In genomic region chr9:124111997-124112396, GRCm38 (mm10) we compare ENCODE assay signal across 23 mouse cellular contexts. TPM values are rescaled to one million over a fixed set of nuclear protein-coding genes. Genes with fewer than 3 reads are reported as not detected.
DNase-seq lines count a peak whose midpoint lies in the region; ATAC-seq and TF ChIP-seq lines count a peak whose summit lies in the region.
"Had no signal": no experiment of that assay in that cellular context is flagged by ENCODE, and none has a peak within 500 bp of the region (broad histone marks: within the 10 kb centered on the region; RNA-seq: fewer than 3 reads in every experiment).

No protein-coding gene starts in this region.

- H3K27me3 ChIP-seq in liver, embryonic 12.5 days (replicated peaks): no peaks in the 10 kb centered on the region
- no peaks in the 10 kb centered on the region for H3K27me3 ChIP-seq in liver, postnatal 0 days (ENCODE audit: insufficient read depth, low read length)
- no peaks in the 10 kb centered on the region for H3K27me3 ChIP-seq in liver, embryonic 14.5 days (ENCODE audit: control insufficient read depth, insufficient read depth, low read length)
- H3K27me3 ChIP-seq in liver, embryonic 11.5 days (replicated peaks; ENCODE audit: control insufficient read depth, insufficient read depth, low read length): no peaks in the 10 kb centered on the region
- H3K27me3 ChIP-seq in neural tube, embryonic 15.5 days (replicated peaks): no peaks in the 10 kb centered on the region
- H3K27me3 ChIP-seq: embryonic facial prominence, embryonic 12.5 days; forebrain, embryonic 13.5 days; forebrain, embryonic 15.5 days had no signal

- H3K4me3 ChIP-seq in liver, embryonic 12.5 days: no peak overlapping the region
- no peak overlapping the region for H3K4me3 ChIP-seq in liver, postnatal 0 days (ENCODE audit: low read depth, low read length)
- no peak overlapping the region for H3K4me3 ChIP-seq in liver, embryonic 14.5 days (ENCODE audit: insufficient read depth in 1 of 2, low read depth in 2 of 2, low read length in 2 of 2)
- H3K4me3 ChIP-seq in liver, embryonic 11.5 days (ENCODE audit: low read depth, low read length): no peak overlapping the region
- no peak overlapping the region for H3K4me3 ChIP-seq in neural tube, embryonic 15.5 days (replicated peaks)
- H3K4me3 ChIP-seq: embryonic facial prominence, embryonic 10.5 days; embryonic facial prominence, embryonic 12.5 days; forebrain, embryonic 13.5 days; forebrain, embryonic 15.5 days had no signal

- H3K9ac ChIP-seq in liver, embryonic 12.5 days: no peak overlapping the region
- no peak overlapping the region for H3K9ac ChIP-seq in liver, postnatal 0 days (replicated peaks)
- no peak overlapping the region for H3K9ac ChIP-seq in liver, embryonic 14.5 days (replicated peaks)
- H3K9ac ChIP-seq in liver, embryonic 11.5 days (ENCODE audit: low read depth, low read length): no peak overlapping the region
- H3K9ac ChIP-seq in neural tube, embryonic 15.5 days (replicated peaks): no peak overlapping the region
- H3K9ac ChIP-seq: embryonic facial prominence, embryonic 12.5 days; forebrain, embryonic 13.5 days; forebrain, embryonic 15.5 days; forebrain, postnatal 0 days had no signal

- peaks cover 52% of the 10 kb centered on the region for H3K4me1 ChIP-seq in liver, embryonic 12.5 days
- peaks cover 10% of the 10 kb centered on the region; the same call in 1 of the 2 replicates for H3K4me1 ChIP-seq in liver, postnatal 0 days (ENCODE audit: insufficient read depth)
- H3K4me1 ChIP-seq in liver, embryonic 14.5 days (replicated peaks; ENCODE audit: control insufficient read depth in 2 of 2, insufficient read depth in 2 of 2, low read length in 1 of 2): peaks cover 24 to 33% of the 10 kb centered on the region in 2 experiments
- H3K4me1 ChIP-seq in liver, embryonic 11.5 days (replicated peaks; ENCODE audit: control insufficient read depth, insufficient read depth, low read length): peaks cover 14% of the 10 kb centered on the region
- no peaks in the 10 kb centered on the region for H3K4me1 ChIP-seq in neural tube, embryonic 15.5 days
- H3K4me1 ChIP-seq: embryonic facial prominence, embryonic 10.5 days; embryonic facial prominence, embryonic 12.5 days; forebrain, embryonic 13.5 days; forebrain, embryonic 15.5 days had no signal

- H3K4me2 ChIP-seq in liver, embryonic 12.5 days: no peak overlapping the region
- no peak overlapping the region for H3K4me2 ChIP-seq in liver, postnatal 0 days (ENCODE audit: low read depth, low read length)
- no peak overlapping the region for H3K4me2 ChIP-seq in liver, embryonic 14.5 days (ENCODE audit: low read depth)
- H3K4me2 ChIP-seq in liver, embryonic 11.5 days: no peak overlapping the region
- no peak overlapping the region for H3K4me2 ChIP-seq in neural tube, embryonic 15.5 days
- H3K4me2 ChIP-seq: embryonic facial prominence, embryonic 12.5 days; forebrain, embryonic 13.5 days; forebrain, embryonic 15.5 days had no signal

- H3K36me3 ChIP-seq in liver, embryonic 12.5 days: no peaks in the 10 kb centered on the region
- no peaks in the 10 kb centered on the region for H3K36me3 ChIP-seq in liver, postnatal 0 days (replicated peaks; ENCODE audit: insufficient read depth, low read length)
- no peaks in the 10 kb centered on the region for H3K36me3 ChIP-seq in liver, embryonic 14.5 days (replicated peaks; ENCODE audit: control insufficient read depth, insufficient read depth, low read depth)
- H3K36me3 ChIP-seq in liver, embryonic 11.5 days (ENCODE audit: control insufficient read depth, insufficient read depth, low read length): no peaks in the 10 kb centered on the region
- H3K36me3 ChIP-seq in neural tube, embryonic 15.5 days: no peaks in the 10 kb centered on the region
- H3K36me3 ChIP-seq: embryonic facial prominence, embryonic 10.5 days; embryonic facial prominence, embryonic 12.5 days; forebrain, embryonic 15.5 days had no signal

- 43% methylated on average over 1 of the region's 1 CpGs for WGBS in liver, embryonic 12.5 days (ENCODE audit: insufficient replicate concordance)
- 55% methylated on average over 1 of the region's 1 CpGs for WGBS in liver, postnatal 0 days (ENCODE audit: insufficient replicate concordance)
- 50% methylated on average over 1 of the region's 1 CpGs for WGBS in liver, embryonic 14.5 days (ENCODE audit: insufficient replicate concordance)
- 65% methylated on average over 1 of the region's 1 CpGs for WGBS in liver, embryonic 11.5 days
- WGBS in neural tube, embryonic 15.5 days: 88% methylated on average over 1 of the region's 1 CpGs

- H3K9me3 ChIP-seq in liver, embryonic 12.5 days (replicated peaks): no peaks in the 10 kb centered on the region
- no peaks in the 10 kb centered on the region for H3K9me3 ChIP-seq in liver, postnatal 0 days (ENCODE audit: low read length)
- no peaks in the 10 kb centered on the region for H3K9me3 ChIP-seq in liver, embryonic 14.5 days (ENCODE audit: control insufficient read depth, low read length)
- H3K9me3 ChIP-seq in liver, embryonic 11.5 days (ENCODE audit: control insufficient read depth, low read length): no peaks in the 10 kb centered on the region
- H3K9me3 ChIP-seq in neural tube, embryonic 15.5 days (replicated peaks): no peaks in the 10 kb centered on the region
- H3K9me3 ChIP-seq: embryonic facial prominence, embryonic 10.5 days; embryonic facial prominence, embryonic 12.5 days; forebrain, embryonic 13.5 days; forebrain, embryonic 15.5 days had no signal

- TF ChIP-seq EP300 in liver, postnatal 0 days (IDR thresholded peaks at IDR 0.05; ENCODE audit: low read depth): no peak
- TF ChIP-seq EP300 in liver, embryonic 14.5 days (IDR thresholded peaks at IDR 0.05; ENCODE audit: low read depth): no peak

- no peak for DNase-seq in liver, postnatal 0 days
- no peak for DNase-seq in liver, embryonic 14.5 days (ENCODE audit: low read depth in 3 of 3, low spot score in 3 of 3)
- no peak for DNase-seq in liver, embryonic 11.5 days (ENCODE audit: low spot score)
- DNase-seq in MEL-GATA-1-ER (ENCODE audit: extremely low read depth, low read depth): peak; percentile 39
- DNase-seq in layer of hippocampus, adult 9-10 months (ENCODE audit: low spot score): no peak
- DNase-seq: adrenal gland, adult 2 months; adrenal gland, postnatal 10 days; adrenal gland, postnatal 25 days; cerebellum, adult 11 months; cerebellum, adult 18-20 months; cerebellum, adult 8-10 months; cerebellum, adult 9-11 months; cerebellum, postnatal 25 days; forebrain, postnatal 0 days had no signal

- TF ChIP-seq CTCF in liver, postnatal 0 days (IDR thresholded peaks at IDR 0.05; ENCODE audit: low read depth): no peak
- no peak for TF ChIP-seq CTCF in liver, embryonic 14.5 days (IDR thresholded peaks at IDR 0.05; ENCODE audit: low read depth)

- peak overlapping the region; percentile 73 for H3K27ac ChIP-seq in liver, embryonic 12.5 days
- H3K27ac ChIP-seq in liver, postnatal 0 days (ENCODE audit: low read depth): no peak overlapping the region
- H3K27ac ChIP-seq in liver, embryonic 14.5 days: peak overlapping the region; percentile 15; the same call in 1 of the 2 replicates
- H3K27ac ChIP-seq in liver, embryonic 11.5 days (ENCODE audit: low read depth, low read length): no peak overlapping the region; the same call in 1 of the 2 replicates
- H3K27ac ChIP-seq in neural tube, embryonic 15.5 days (replicated peaks): no peak overlapping the region
- H3K27ac ChIP-seq: embryonic facial prominence, embryonic 10.5 days; embryonic facial prominence, embryonic 12.5 days; forebrain, embryonic 13.5 days; forebrain, embryonic 15.5 days had no signal

- no peak for ATAC-seq in liver, embryonic 12.5 days
- ATAC-seq in liver, postnatal 0 days: no peak
- ATAC-seq in liver, embryonic 14.5 days (ENCODE audit: insufficient read depth): no peak
- no peak for ATAC-seq in liver, embryonic 11.5 days (replicated peaks; ENCODE audit: low FRiP score)
- peak; percentile 19; the same call in 1 of the 2 replicates for ATAC-seq in megakaryocyte, adult 5-6 weeks (ENCODE audit: poor library complexity, severe bottlenecking)
- no peak for ATAC-seq in neural tube, embryonic 15.5 days (ENCODE audit: low FRiP score)
- ATAC-seq: forebrain, embryonic 13.5 days; forebrain, embryonic 15.5 days; forebrain, postnatal 0 days had no signal

RNA-seq across cellular contexts. Expression of gene Ccr5, which starts 9.3 kb away (rescaled TPM):
- polyA plus RNA-seq in liver, embryonic 12.5 days (2016; fragmentation: Nextera tagmentation; extraction: Ambion mirVana): 1.6 TPM in 2 replicates
- 4.7 and 5.0 TPM in 2 replicates for polyA plus RNA-seq in liver, postnatal 0 days (2015; fragmentation: Nextera tagmentation; extraction: Ambion mirVana)
- 0.35 and 0.42 TPM in 2 replicates for polyA plus RNA-seq in liver, embryonic 14.5 days (2012; rRNA removed)
- 1.6 and 1.9 TPM in 2 replicates for polyA plus RNA-seq in liver, embryonic 14.5 days (2014; fragmentation: Nextera tagmentation; extraction: Ambion mirVana)
- polyA plus RNA-seq in liver, embryonic 11.5 days (2014; fragmentation: Nextera tagmentation; extraction: Ambion mirVana): 1.1 and 2.7 TPM in 2 replicates
- total RNA-seq in megakaryocyte, adult 5-6 weeks (2015): 7.1 and 7.6 TPM in 2 replicates
- 2.5 and 3.5 TPM in 2 replicates for total RNA-seq in megakaryocyte, adult 5-6 weeks (2017)
- 0.86 and 0.95 TPM in 2 replicates for polyA plus RNA-seq in neural tube, embryonic 15.5 days (2015; fragmentation: Nextera tagmentation; extraction: Ambion mirVana)
- total RNA-seq: ES-E14 had no signal
- polyA plus RNA-seq: C2C12 had no signal

RNA-seq across cellular contexts. Expression of gene Ccr2, which starts 10.2 kb away (rescaled TPM):
- 1.9 TPM in 2 replicates for polyA plus RNA-seq in liver, embryonic 12.5 days (2016; fragmentation: Nextera tagmentation; extraction: Ambion mirVana)
- 4.9 and 5.0 TPM in 2 replicates for polyA plus RNA-seq in liver, postnatal 0 days (2015; fragmentation: Nextera tagmentation; extraction: Ambion mirVana)
- polyA plus RNA-seq in liver, embryonic 14.5 days (2012; rRNA removed): 2.0 and 3.4 TPM in 2 replicates
- polyA plus RNA-seq in liver, embryonic 14.5 days (2014; fragmentation: Nextera tagmentation; extraction: Ambion mirVana): 4.3 and 6.8 TPM in 2 replicates
- polyA plus RNA-seq in liver, embryonic 11.5 days (2014; fragmentation: Nextera tagmentation; extraction: Ambion mirVana): 0.64 and 0.80 TPM in 2 replicates
- 1,125 and 1,272 TPM in 2 replicates for total RNA-seq in megakaryocyte, adult 5-6 weeks (2015)
- 1,533 and 1,632 TPM in 2 replicates for total RNA-seq in megakaryocyte, adult 5-6 weeks (2017)
- polyA plus RNA-seq in neural tube, embryonic 15.5 days (2015; fragmentation: Nextera tagmentation; extraction: Ambion mirVana): 0.28 and 1.9 TPM in 2 replicates
- total RNA-seq: ES-E14 had no signal
- polyA plus RNA-seq: C2C12 had no signal

Comparison
In these comparisons a context has a peak if more than half of its experiments do, and no peak if none do; other contexts are left out.
1. H3K27ac ChIP-seq: peak in liver, embryonic 12.5 days (single experiment) and liver, embryonic 14.5 days (single experiment); none in liver, postnatal 0 days (single experiment), liver, embryonic 11.5 days (single experiment) and neural tube, embryonic 15.5 days (single experiment).